Mouse (Mus musculus) brain, embryonic 18.5 days (tissue): ENCODE measurements at regions not wholly inside any gene's neighbourhood (a gene's known extent, or its start where the extent isn't known, plus 50 kb on each side); places are given as distances from the start of the nearest gene placed in this dataset.

Experiments
- DNase-seq: peaks from one replicate; pipeline ENCODE4 v3.0.0-alpha.2; 2012; ENCODE audit warnings: low read depth, low spot score

GRCm38 (mm10) chr3:41366264-41366663, 189.3 kb upstream of the Jade1 start:
- no peak for DNase-seq

- DNase-seq: no peak
Observed at GRCm38 (mm10) chr3:41365145-41365830, 190.2 kb upstream of the Jade1 start.

- DNase-seq: no peak
Observed at GRCm38 (mm10) chr3:41363947-41364346, 191.6 kb upstream of the Jade1 start.

- no peak for DNase-seq
Observed at GRCm38 (mm10) chr3:41360231-41360630, 195.3 kb upstream of the Jade1 start.

GRCm38 (mm10) chr3:41359458-41359857, 196.1 kb upstream of the Jade1 start:
- no peak for DNase-seq

- DNase-seq: no peak
Observed at GRCm38 (mm10) chr3:41353021-41353420, 202.5 kb upstream of the Jade1 start.

GRCm38 (mm10) chr3:41351786-41352185, 203.7 kb upstream of the Jade1 start:
- no peak for DNase-seq

- DNase-seq: no peak
Observed at GRCm38 (mm10) chr3:41351091-41351685, 204.3 kb upstream of the Jade1 start.

GRCm38 (mm10) chr3:41350331-41350730, 205.2 kb upstream of the Jade1 start:
- no peak for DNase-seq

GRCm38 (mm10) chr3:41348795-41349194, 206.7 kb upstream of the Jade1 start:
- DNase-seq: no peak

- no peak for DNase-seq
Observed at GRCm38 (mm10) chr3:41346863-41347262, 208.7 kb upstream of the Jade1 start.

GRCm38 (mm10) chr3:41343431-41343830, 212.1 kb upstream of the Jade1 start:
- no peak for DNase-seq

- no peak for DNase-seq
Observed at GRCm38 (mm10) chr3:41332481-41332880, 223.1 kb upstream of the Jade1 start.

- DNase-seq: no peak
Observed at GRCm38 (mm10) chr3:41330356-41330755, 225.2 kb upstream of the Jade1 start.

GRCm38 (mm10) chr3:41328828-41329227, 226.7 kb upstream of the Jade1 start:
- DNase-seq: no peak

- DNase-seq: no peak
Observed at GRCm38 (mm10) chr3:41326211-41327104, 229.1 kb upstream of the Jade1 start.

- no peak for DNase-seq
Observed at GRCm38 (mm10) chr3:41321808-41322207, 233.7 kb upstream of the Jade1 start.

GRCm38 (mm10) chr3:41319214-41319856, 236.2 kb upstream of the Jade1 start:
- DNase-seq: no peak

- no peak for DNase-seq
Observed at GRCm38 (mm10) chr3:41318232-41319131, 235.6 kb upstream of the Pgrmc2 start.

GRCm38 (mm10) chr3:41317170-41317569, 234.3 kb upstream of the Pgrmc2 start:
- DNase-seq: no peak

GRCm38 (mm10) chr3:41312492-41312891, 229.6 kb upstream of the Pgrmc2 start:
- no peak for DNase-seq
